Mouse (Mus musculus): ENCODE results near the gene Havcr2. TPM values are rescaled to one million over a fixed set of nuclear protein-coding genes. Genes with fewer than 3 reads are reported as not detected.

Havcr2 gene
- polyA plus RNA-seq, 1 experiment = 3.5 TPM

DNA sequence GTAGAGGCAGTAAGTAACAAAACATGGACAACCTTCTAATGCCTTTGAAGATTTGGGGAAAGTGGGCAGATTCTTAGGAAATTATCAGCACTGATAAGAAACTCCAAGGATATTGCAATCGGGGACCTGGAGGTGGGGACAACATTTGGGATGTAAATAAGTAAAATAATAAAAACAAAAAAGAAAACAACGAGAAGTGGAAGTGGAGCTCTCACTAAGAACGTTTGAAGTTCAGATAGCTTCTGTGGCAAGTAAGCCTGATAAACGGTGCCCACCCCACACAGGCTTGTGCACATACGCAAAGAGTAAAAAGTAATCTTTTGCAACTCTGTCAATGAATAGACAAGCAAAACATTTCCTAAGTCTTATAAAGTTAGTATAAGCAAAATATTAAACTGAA, 10.8 kb upstream of the Havcr2 start:
- Histone ChIP-seq H3K4me3 (ENCODE audit: insufficient read depth, poor library complexity, severe bottlenecking) (no peak overlapping the region), H3K79me2 (ENCODE audit: control insufficient read depth, insufficient read depth) (peaks cover 39% of the 10 kb centered on the region), H3ac (ENCODE audit: control insufficient read depth, insufficient read length, low read depth) (no peak overlapping the region), H3K27me3 (ENCODE audit: control insufficient read depth, insufficient read depth, insufficient read length) (no peaks in the 10 kb centered on the region), H3K36me3 (ENCODE audit: control insufficient read depth, insufficient read depth) (peaks cover 47% of the 10 kb centered on the region), H3K79me3 (ENCODE audit: low read depth) (peaks cover 15% of the 10 kb centered on the region)
- TF ChIP-seq CTCF (IDR thresholded peaks at IDR 0.05; ENCODE audit: control insufficient read depth, insufficient read depth, insufficient read length) = no peak
- no peak for TF ChIP-seq CEBPB (IDR thresholded peaks at IDR 0.05; ENCODE audit: low read depth)

DNA sequence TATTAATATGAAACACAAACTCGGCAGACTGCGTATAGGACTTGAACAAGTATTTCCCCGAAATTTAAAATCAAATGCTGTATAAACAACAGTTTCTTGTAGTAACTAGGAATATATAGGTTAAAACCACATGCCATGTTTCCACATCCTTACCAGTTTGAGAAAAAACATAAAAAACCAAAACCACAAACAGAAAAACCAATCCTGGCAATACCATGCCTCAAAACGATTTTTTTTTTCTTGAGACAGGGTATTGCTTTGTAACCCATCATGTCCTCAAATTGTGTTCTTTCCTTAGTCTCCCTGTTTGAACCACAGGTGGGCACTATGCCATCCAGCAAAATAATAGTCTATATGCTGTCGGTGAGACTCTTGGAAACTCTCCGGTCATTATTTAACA, 8.6 kb upstream of the Havcr2 start:
- TF ChIP-seq FOSL1 (IDR thresholded peaks at IDR 0.05; ENCODE audit: insufficient read depth, low read length, poor library complexity, severe bottlenecking) = no peak
- TF ChIP-seq USF1 (IDR thresholded peaks at IDR 0.05; ENCODE audit: low read depth) = no peak
- no peak for TF ChIP-seq CEBPB (IDR thresholded peaks at IDR 0.05; ENCODE audit: low read depth)
- peaks cover 2% of the 10 kb centered on the region for H3K79me3 ChIP-seq (ENCODE audit: low read depth)
- peaks cover 18% of the 10 kb centered on the region for H3K79me2 ChIP-seq (ENCODE audit: control insufficient read depth, insufficient read depth)
- H3K4me3 ChIP-seq (ENCODE audit: insufficient read depth, poor library complexity, severe bottlenecking) = no peak overlapping the region
- no peak overlapping the region for H3ac ChIP-seq (ENCODE audit: control insufficient read depth, insufficient read length, low read depth)
- H3K27me3 ChIP-seq (ENCODE audit: control insufficient read depth, insufficient read depth, insufficient read length) = no peaks in the 10 kb centered on the region
- H3K36me3 ChIP-seq (ENCODE audit: control insufficient read depth, insufficient read depth) = peaks cover 25% of the 10 kb centered on the region

DNA sequence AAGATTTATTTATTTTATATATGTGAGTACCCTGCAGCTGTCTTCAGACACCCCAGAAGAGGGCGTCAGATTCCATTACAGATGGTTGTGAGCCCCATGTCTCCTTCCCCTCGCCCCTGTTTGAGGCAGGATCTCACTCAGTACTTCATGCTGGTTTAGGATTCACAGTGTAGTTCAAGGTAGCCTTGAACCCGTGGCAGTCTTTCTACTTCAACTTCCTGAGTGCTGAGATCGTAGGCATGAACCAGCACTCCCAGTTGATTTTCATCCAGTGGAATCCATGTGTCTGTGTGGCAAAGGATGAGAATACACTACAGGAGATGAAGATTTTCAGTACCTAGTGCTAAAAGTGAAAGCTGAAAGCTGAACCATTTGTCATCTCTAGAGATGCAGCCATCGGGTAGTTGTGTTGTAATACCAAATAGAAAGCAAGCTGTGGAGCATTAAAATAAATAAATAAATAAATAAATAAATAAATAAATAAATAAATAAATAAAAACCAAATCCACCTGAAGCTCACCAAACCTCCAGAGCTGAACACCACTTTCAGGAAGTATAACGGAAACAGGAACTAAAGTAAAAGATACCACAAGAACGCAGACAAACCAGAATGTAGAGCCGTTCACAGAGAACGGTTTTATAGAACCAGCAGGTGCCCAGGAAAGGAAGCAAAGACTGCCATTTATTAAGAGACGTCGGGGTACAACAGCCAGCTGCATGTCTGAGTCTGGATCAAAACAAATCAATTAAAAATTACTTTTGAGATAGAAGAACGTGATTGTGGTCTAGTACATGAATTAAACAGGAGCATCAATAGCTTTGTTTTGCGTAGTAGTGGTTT, 6.9 kb upstream of the Havcr2 start:
- H3K36me3 ChIP-seq (ENCODE audit: control insufficient read depth, insufficient read depth) = peaks cover 10% of the 10 kb centered on the region
- TF ChIP-seq CEBPB (IDR thresholded peaks at IDR 0.05; ENCODE audit: low read depth) = no peak
- TF ChIP-seq MAX (IDR thresholded peaks at IDR 0.05) = no peak
- no peak for TF ChIP-seq FOSL1 (IDR thresholded peaks at IDR 0.05; ENCODE audit: insufficient read depth, low read length, poor library complexity, severe bottlenecking)
- no peak for TF ChIP-seq MYOD1 (IDR thresholded peaks at IDR 0.05; ENCODE audit: control insufficient read depth, insufficient read length, low read depth)
- no peak for TF ChIP-seq USF1 (IDR thresholded peaks at IDR 0.05; ENCODE audit: low read depth)
- no peak for TF ChIP-seq MYOG (IDR thresholded peaks at IDR 0.05; ENCODE audit: control insufficient read depth, extremely low read depth, insufficient read length)
- no peak for TF ChIP-seq CTCF (IDR thresholded peaks at IDR 0.05; ENCODE audit: control insufficient read depth, insufficient read depth, insufficient read length)

DNA sequence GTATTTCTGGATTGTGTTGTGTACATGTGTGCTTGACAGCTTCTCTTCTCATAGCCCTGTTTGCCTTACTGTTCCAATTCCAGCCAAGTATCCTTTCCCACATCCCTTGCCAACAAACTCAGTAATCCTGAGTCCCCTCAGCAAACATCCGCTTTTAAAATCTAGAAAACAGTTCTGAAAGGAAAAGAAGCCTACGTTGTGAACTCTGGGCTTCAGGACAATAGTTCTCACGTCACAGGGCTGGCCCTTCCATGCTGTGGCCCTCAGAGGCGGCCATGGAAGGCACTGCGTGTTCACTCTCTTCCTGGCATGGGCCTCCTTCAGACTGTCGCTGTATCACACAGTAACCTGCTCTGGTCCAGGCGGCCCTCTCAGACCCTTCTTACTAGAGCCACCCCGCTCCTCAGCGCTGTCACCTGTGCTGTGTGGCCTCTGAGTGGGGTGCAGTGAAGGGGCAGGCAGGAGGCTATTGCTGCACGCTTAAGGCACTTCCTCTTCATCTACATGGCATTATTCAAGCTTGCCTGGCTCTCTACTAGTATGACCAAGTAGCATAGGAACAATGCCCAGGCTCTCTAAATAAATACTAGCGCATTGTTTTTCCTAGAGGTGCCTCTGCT, 5.2 kb upstream of the Havcr2 start:
- TF ChIP-seq MYOD1 (IDR thresholded peaks at IDR 0.05; ENCODE audit: control insufficient read depth, insufficient read length, low read depth) (no peak), USF1 (IDR thresholded peaks at IDR 0.05; ENCODE audit: low read depth) (no peak), MYOG (IDR thresholded peaks at IDR 0.05; ENCODE audit: control insufficient read depth, extremely low read depth, insufficient read length) (no peak), CTCF (IDR thresholded peaks at IDR 0.05; ENCODE audit: control insufficient read depth, insufficient read depth, insufficient read length) (no peak), FOSL1 (IDR thresholded peaks at IDR 0.05; ENCODE audit: insufficient read depth, low read length, poor library complexity, severe bottlenecking) (no peak), CEBPB (IDR thresholded peaks at IDR 0.05; ENCODE audit: low read depth) (no peak), MAX (IDR thresholded peaks at IDR 0.05) (no peak)

More for the DNA sequence above, 6.9 kb upstream of the Havcr2 start:
- Histone ChIP-seq H3ac (ENCODE audit: control insufficient read depth, insufficient read length, low read depth) (no peak overlapping the region), H3K27me3 (ENCODE audit: control insufficient read depth, insufficient read depth, insufficient read length) (no peaks in the 10 kb centered on the region), H3K4me3 (ENCODE audit: insufficient read depth, poor library complexity, severe bottlenecking) (no peak overlapping the region), H3K79me3 (ENCODE audit: low read depth) (no peaks in the 10 kb centered on the region), H3K79me2 (ENCODE audit: control insufficient read depth, insufficient read depth) (peaks cover 9% of the 10 kb centered on the region)

DNA sequence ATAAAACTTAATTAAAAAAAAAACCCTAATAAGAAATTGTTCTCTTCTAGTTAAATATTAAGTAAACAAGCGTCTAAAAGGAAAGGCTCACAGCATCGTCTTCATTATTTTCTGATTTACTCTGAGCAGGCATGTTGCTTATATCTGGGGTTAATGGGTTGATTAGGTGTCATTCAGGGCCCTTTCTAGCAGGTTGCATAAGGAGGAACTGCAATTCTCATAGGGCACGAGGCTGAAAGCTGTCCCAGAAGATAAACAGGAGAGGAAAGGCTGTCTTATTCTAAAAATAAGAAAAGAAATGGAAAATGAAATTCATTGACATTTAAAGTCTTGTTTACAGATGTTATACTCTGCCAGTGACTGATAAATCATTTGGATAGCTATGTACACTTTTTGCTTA, 5.2 kb downstream of the Havcr2 start:
- H3K4me3 ChIP-seq (ENCODE audit: insufficient read depth, poor library complexity, severe bottlenecking) = no peak overlapping the region
- no peaks in the 10 kb centered on the region for H3K79me3 ChIP-seq (ENCODE audit: low read depth)
- TF ChIP-seq MAX (IDR thresholded peaks at IDR 0.05) = no peak
- TF ChIP-seq CTCF (IDR thresholded peaks at IDR 0.05; ENCODE audit: control insufficient read depth, insufficient read depth, insufficient read length) = no peak
- TF ChIP-seq CEBPB (IDR thresholded peaks at IDR 0.05; ENCODE audit: low read depth) = no peak
- no peak for TF ChIP-seq MYOG (IDR thresholded peaks at IDR 0.05; ENCODE audit: control insufficient read depth, extremely low read depth, insufficient read length)
- TF ChIP-seq USF1 (IDR thresholded peaks at IDR 0.05; ENCODE audit: low read depth) = no peak
- TF ChIP-seq MYOD1 (IDR thresholded peaks at IDR 0.05; ENCODE audit: control insufficient read depth, insufficient read length, low read depth) = no peak
- TF ChIP-seq FOSL1 (IDR thresholded peaks at IDR 0.05; ENCODE audit: insufficient read depth, low read length, poor library complexity, severe bottlenecking) = no peak
- no peak overlapping the region for H3ac ChIP-seq (ENCODE audit: control insufficient read depth, insufficient read length, low read depth)
- no peaks in the 10 kb centered on the region for H3K79me2 ChIP-seq (ENCODE audit: control insufficient read depth, insufficient read depth)
- no peaks in the 10 kb centered on the region for H3K27me3 ChIP-seq (ENCODE audit: control insufficient read depth, insufficient read depth, insufficient read length)
- H3K36me3 ChIP-seq (ENCODE audit: control insufficient read depth, insufficient read depth) = no peaks in the 10 kb centered on the region

More for the DNA sequence above, 5.2 kb upstream of the Havcr2 start:
- Histone ChIP-seq H3K79me2 (ENCODE audit: control insufficient read depth, insufficient read depth) (no peaks in the 10 kb centered on the region), H3ac (ENCODE audit: control insufficient read depth, insufficient read length, low read depth) (no peak overlapping the region), H3K36me3 (ENCODE audit: control insufficient read depth, insufficient read depth) (no peaks in the 10 kb centered on the region), H3K27me3 (ENCODE audit: control insufficient read depth, insufficient read depth, insufficient read length) (no peaks in the 10 kb centered on the region), H3K4me3 (ENCODE audit: insufficient read depth, poor library complexity, severe bottlenecking) (no peak overlapping the region), H3K79me3 (ENCODE audit: low read depth) (no peaks in the 10 kb centered on the region)

DNA sequence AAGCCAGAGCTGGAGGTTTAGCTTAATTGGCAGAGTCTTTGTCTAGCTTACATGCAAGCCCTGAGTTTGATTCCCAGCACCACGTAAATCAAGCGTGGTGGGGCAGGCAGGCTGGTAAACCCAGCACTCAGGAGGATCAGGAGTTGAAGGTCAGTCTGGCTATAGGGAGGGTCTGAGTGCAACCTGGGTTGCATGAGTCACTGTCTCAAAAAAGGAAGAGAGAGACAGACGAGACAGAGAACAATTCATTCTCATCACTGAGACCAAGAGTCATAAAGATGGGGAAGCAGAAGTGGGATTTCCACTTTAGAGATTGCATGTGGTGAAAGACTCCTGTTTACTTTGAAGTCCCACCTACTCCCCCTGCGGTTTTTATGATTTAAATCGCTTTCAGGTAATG, 6.6 kb downstream of the Havcr2 start:
- Histone ChIP-seq H3K36me3 (ENCODE audit: control insufficient read depth, insufficient read depth) (no peaks in the 10 kb centered on the region), H3K27me3 (ENCODE audit: control insufficient read depth, insufficient read depth, insufficient read length) (no peaks in the 10 kb centered on the region), H3ac (ENCODE audit: control insufficient read depth, insufficient read length, low read depth) (no peak overlapping the region), H3K79me2 (ENCODE audit: control insufficient read depth, insufficient read depth) (no peaks in the 10 kb centered on the region), H3K79me3 (ENCODE audit: low read depth) (no peaks in the 10 kb centered on the region), H3K4me3 (ENCODE audit: insufficient read depth, poor library complexity, severe bottlenecking) (no peak overlapping the region)
- TF ChIP-seq MYOD1 (IDR thresholded peaks at IDR 0.05; ENCODE audit: control insufficient read depth, insufficient read length, low read depth) = no peak

Data from C2C12 (cell line).